ENCODE assay signal across 8 mouse cellular contexts in genomic region chr1:167802510-167803271, GRCm38 (mm10).
DNase-seq lines count a peak whose midpoint lies in the region; ATAC-seq and TF ChIP-seq lines count a peak whose summit lies in the region.
"Had no signal": no experiment of that assay in that cellular context is flagged by ENCODE, and none has a peak within 500 bp of the region (broad histone marks: within the 10 kb centered on the region; RNA-seq: fewer than 3 reads in every experiment).

No protein-coding gene starts in this region.

- H3K36me3 ChIP-seq in lung, embryonic 14.5 days (ENCODE audit: insufficient read depth): no peaks in the 10 kb centered on the region
- no peaks in the 10 kb centered on the region for H3K36me3 ChIP-seq in heart, embryonic 14.5 days (ENCODE audit: control insufficient read depth, insufficient read depth, low read length)
- H3K36me3 ChIP-seq in midbrain, embryonic 15.5 days (replicated peaks): no peaks in the 10 kb centered on the region

- H3K9ac ChIP-seq in lung, embryonic 14.5 days: peak overlapping the region; percentile 23; the same call in 1 of the 2 replicates
- H3K9ac ChIP-seq in heart, embryonic 14.5 days (ENCODE audit: low read length): peak overlapping the region; percentile 55
- peak overlapping the region; percentile 63 for H3K9ac ChIP-seq in midbrain, embryonic 15.5 days

- no peak for TF ChIP-seq CTCF in lung, embryonic 14.5 days (IDR thresholded peaks at IDR 0.05; ENCODE audit: low read depth)

- no peaks in the 10 kb centered on the region for H3K4me1 ChIP-seq in lung, embryonic 14.5 days (ENCODE audit: insufficient read depth)
- H3K4me1 ChIP-seq in heart, embryonic 14.5 days (ENCODE audit: control insufficient read depth in 2 of 2, insufficient read depth in 2 of 2, low read length in 2 of 2): peaks cover 0 to 3% of the 10 kb centered on the region in 2 experiments; a peak in 1 of 4 replicates
- H3K4me1 ChIP-seq in midbrain, embryonic 15.5 days: peaks cover 31% of the 10 kb centered on the region

- peaks cover 44% of the 10 kb centered on the region for H3K27me3 ChIP-seq in lung, embryonic 14.5 days (ENCODE audit: insufficient read depth, low read length)
- peaks cover 31% of the 10 kb centered on the region for H3K27me3 ChIP-seq in heart, embryonic 14.5 days (ENCODE audit: control insufficient read depth, insufficient read depth, low read length)
- peaks cover 7% of the 10 kb centered on the region for H3K27me3 ChIP-seq in midbrain, embryonic 15.5 days (replicated peaks)

- peak overlapping the region; percentile 44 for H3K4me3 ChIP-seq in lung, embryonic 14.5 days (ENCODE audit: low read depth, low read length)
- H3K4me3 ChIP-seq in heart, embryonic 14.5 days (ENCODE audit: control insufficient read depth in 1 of 2, insufficient read depth in 1 of 2, low read depth in 1 of 2, low read length in 2 of 2): peak overlapping the region; percentile 52 to 54
- H3K4me3 ChIP-seq in midbrain, embryonic 15.5 days: peak overlapping the region; percentile 55
- H3K4me3 ChIP-seq: myocyte had no signal

- peak overlapping the region; percentile 79 for H3K4me2 ChIP-seq in lung, embryonic 14.5 days
- H3K4me2 ChIP-seq in heart, embryonic 14.5 days (ENCODE audit: low read length): peak overlapping the region; percentile 92
- H3K4me2 ChIP-seq in midbrain, embryonic 15.5 days: peak overlapping the region; percentile 92

- peak; percentile 50 for DNase-seq in lung, embryonic 14.5 days
- DNase-seq in lung, postnatal 14 days: no peak
- DNase-seq in embryo, embryonic 10.5 days (ENCODE audit: low spot score): peak; percentile 74
- DNase-seq in layer of hippocampus, postnatal 14 days (ENCODE audit: low spot score in 2 of 2): peak; percentile 42 to 61
- DNase-seq in natural killer cell, adult 2 months (ENCODE audit: low spot score in 2 of 2): no peak

- no peaks in the 10 kb centered on the region for H3K9me3 ChIP-seq in lung, embryonic 14.5 days (ENCODE audit: low read depth, low read length)
- no peaks in the 10 kb centered on the region for H3K9me3 ChIP-seq in heart, embryonic 14.5 days (ENCODE audit: control insufficient read depth, low read length)
- no peaks in the 10 kb centered on the region for H3K9me3 ChIP-seq in midbrain, embryonic 15.5 days

- WGBS in lung, embryonic 14.5 days: under 1% methylated on average over 59 of the region's 59 CpGs
- WGBS in heart, embryonic 14.5 days: under 1% methylated on average over 59 of the region's 59 CpGs
- WGBS in midbrain, embryonic 15.5 days: under 1% methylated on average over 59 of the region's 59 CpGs

- H3K27ac ChIP-seq in lung, embryonic 14.5 days (ENCODE audit: low read depth): no peak overlapping the region
- no peak overlapping the region for H3K27ac ChIP-seq in heart, embryonic 14.5 days (replicated peaks in 1 of 2; ENCODE audit: control insufficient read depth in 1 of 2, insufficient read depth in 1 of 2, low read depth in 2 of 2, low read length in 2 of 2)
- H3K27ac ChIP-seq in midbrain, embryonic 15.5 days: peak overlapping the region; percentile 92

- ATAC-seq in lung, embryonic 14.5 days (ENCODE audit: insufficient read depth): peak; percentile 70; the same call in 1 of the 2 replicates
- ATAC-seq in heart, embryonic 14.5 days (ENCODE audit: insufficient number of reproducible peaks, insufficient read depth, low FRiP score, low read depth): peak; percentile 35; the same call in 1 of the 2 replicates
- ATAC-seq in midbrain, embryonic 15.5 days (replicated peaks): peak; percentile 90

Comparison
In these comparisons a context has a peak if more than half of its experiments do, and no peak if none do; other contexts are left out.
1. DNase-seq: peak in lung, embryonic 14.5 days (single experiment), embryo, embryonic 10.5 days (single experiment) and layer of hippocampus, postnatal 14 days (2 of 2); none in lung, postnatal 14 days (single experiment) and natural killer cell, adult 2 months (0 of 2).
2. ATAC-seq: peak in every context shown above with its lines; median percentile 90 in midbrain, embryonic 15.5 days; 70 in lung, embryonic 14.5 days; 35 in heart, embryonic 14.5 days.
3. Peak in every context shown above with its lines, with median percentiles within 50 percentile points of each other: H3K4me2 ChIP-seq, H3K4me3 ChIP-seq and H3K9ac ChIP-seq.